Mouse (Mus musculus) neural tube, embryonic 14.5 days (tissue): ENCODE measurements around the gene Zc3h7b. TPM values are rescaled to one million over a fixed set of nuclear protein-coding genes. Genes with fewer than 3 reads are reported as not detected.

Source experiments
- ATAC-seq: fragments of 200-750 bp; cut with Nextera tagmentation; 2 replicates; pipeline ENCODE4 v1.8.0; 2017; ENCODE audit warnings: low read depth, mild to moderate bottlenecking, moderate TSS enrichment, moderate library complexity
- H3K27ac ChIP-seq: fragments of 300-500 bp; sonication (generic); 2 replicates; pipeline ENCODE4 v1.5.1; 2014; ENCODE audit warnings: low read depth, mild to moderate bottlenecking, control low read depth, low read length, moderate library complexity, mixed read lengths
- H3K27me3 ChIP-seq: fragments of 300-500 bp; sonication (generic); 2 replicates; pipeline ENCODE4 v1.6.1; 2014; ENCODE audit warnings: low read length; ENCODE audit not compliant: control insufficient read depth, insufficient read depth
- H3K36me3 ChIP-seq: fragments of 300-500 bp; sonication (generic); 2 replicates; pipeline ENCODE4 v1.6.1; 2014; ENCODE audit warnings: low read length, mixed read lengths; ENCODE audit not compliant: control insufficient read depth, insufficient read depth
- H3K4me1 ChIP-seq: fragments of 300-500 bp; sonication (generic); 2 replicates; pipeline ENCODE4 v1.6.1; 2014; ENCODE audit warnings: low read length; ENCODE audit not compliant: control insufficient read depth, insufficient read depth
- H3K4me2 ChIP-seq: fragments of 300-500 bp; sonication (generic); 2 replicates; pipeline ENCODE4 v1.6.1; 2014; ENCODE audit warnings: mild to moderate bottlenecking, low read depth, low read length, control low read depth
- H3K4me3 ChIP-seq: fragments of 300-500 bp; sonication (generic); 2 replicates; pipeline ENCODE4 v1.5.1; 2014; ENCODE audit warnings: low read depth, low read length, control low read depth, mixed read lengths
- H3K9ac ChIP-seq: fragments of 300-500 bp; sonication (generic); replicated peaks from 2 replicates; pipeline ENCODE4 v1.6.1; 2014; ENCODE audit warnings: low read depth, mild to moderate bottlenecking, control low read depth, low read length, mixed read lengths
- H3K9me3 ChIP-seq: fragments of 300-500 bp; sonication (generic); 2 replicates; pipeline ENCODE4 v1.6.1; 2016; ENCODE audit warnings: low read length; ENCODE audit not compliant: control insufficient read depth
- WGBS: fragments of 180-500 bp; shearing (Covaris S2); extraction: QIAGEN DNeasy Blood & Tissue Kit; methylation state at CpG from one replicate; pipeline ENCODE4 v1.1.7; 2014; 5-methylcytosine and 5-hydroxymethylcytosine counted together
- polyA plus RNA-seq: library from polyadenylated mRNA; unstranded; fragments of >200 nt; fragmentation: Nextera tagmentation; extraction: Ambion mirVana; gene quantifications from 2 replicates; pipeline ENCODE4 v1.2.1, GENCODE M21; 2014

Zc3h7b gene
- polyA plus RNA-seq, 1 experiment from 2014 or later: 72.6 TPM

- no peaks in the 10 kb centered on the region for H3K27me3 ChIP-seq
- H3K4me1 ChIP-seq: peaks cover 5% of the 10 kb centered on the region; the same call in 1 of the 2 replicates
- H3K4me3 ChIP-seq: no peak overlapping the region
- no peak overlapping the region for H3K4me2 ChIP-seq
- H3K9me3 ChIP-seq: no peaks in the 10 kb centered on the region
- ATAC-seq: no peak
- H3K27ac ChIP-seq: no peak overlapping the region
- no peak overlapping the region for H3K9ac ChIP-seq
- peaks cover 23% of the 10 kb centered on the region for H3K36me3 ChIP-seq
- WGBS: 91% methylated on average over 6 of the region's 6 CpGs
Observed at GRCm38 (mm10) chr15:81797861-81798260, 53.0 kb downstream of the Zc3h7b start.

- Histone ChIP-seq H3K4me3 (no peak overlapping the region), H3K9ac (no peak overlapping the region), H3K4me1 (peaks cover 6% of the 10 kb centered on the region; the same call in 1 of the 2 replicates), H3K36me3 (peaks cover 18% of the 10 kb centered on the region), H3K27me3 (no peaks in the 10 kb centered on the region), H3K9me3 (no peaks in the 10 kb centered on the region), H3K27ac (no peak overlapping the region), H3K4me2 (no peak overlapping the region)
- no peak for ATAC-seq
- 90% methylated on average over 4 of the region's 4 CpGs for WGBS
Observed at GRCm38 (mm10) chr15:81798421-81798820, 53.6 kb downstream of the Zc3h7b start.

DNA sequence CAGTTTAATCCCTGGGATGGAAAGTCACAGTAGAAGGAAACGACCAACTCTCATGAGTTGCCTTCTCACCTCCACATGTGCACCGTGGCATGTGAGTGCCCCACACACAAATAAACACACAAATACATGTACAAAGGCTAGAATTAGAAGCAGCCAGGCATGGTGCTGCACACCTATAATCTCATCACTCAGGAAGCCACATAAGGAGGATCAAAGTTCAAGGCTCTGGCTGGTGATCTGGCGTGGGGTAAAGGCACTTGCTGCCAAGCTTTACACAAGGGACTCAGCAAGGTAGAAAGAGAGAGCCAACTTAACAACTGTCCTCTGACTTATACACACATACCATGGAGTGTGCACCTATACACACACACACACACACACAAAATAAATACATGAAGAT, 55.5 kb downstream of the Zc3h7b start:
- WGBS: 91% methylated on average over 3 of the region's 3 CpGs
- Histone ChIP-seq H3K36me3 (peaks cover 8% of the 10 kb centered on the region), H3K4me1 (peaks cover 9% of the 10 kb centered on the region; the same call in 1 of the 2 replicates), H3K4me3 (no peak overlapping the region), H3K9ac (no peak overlapping the region), H3K4me2 (no peak overlapping the region), H3K27ac (no peak overlapping the region), H3K27me3 (no peaks in the 10 kb centered on the region), H3K9me3 (no peaks in the 10 kb centered on the region)
- no peak for ATAC-seq

DNA sequence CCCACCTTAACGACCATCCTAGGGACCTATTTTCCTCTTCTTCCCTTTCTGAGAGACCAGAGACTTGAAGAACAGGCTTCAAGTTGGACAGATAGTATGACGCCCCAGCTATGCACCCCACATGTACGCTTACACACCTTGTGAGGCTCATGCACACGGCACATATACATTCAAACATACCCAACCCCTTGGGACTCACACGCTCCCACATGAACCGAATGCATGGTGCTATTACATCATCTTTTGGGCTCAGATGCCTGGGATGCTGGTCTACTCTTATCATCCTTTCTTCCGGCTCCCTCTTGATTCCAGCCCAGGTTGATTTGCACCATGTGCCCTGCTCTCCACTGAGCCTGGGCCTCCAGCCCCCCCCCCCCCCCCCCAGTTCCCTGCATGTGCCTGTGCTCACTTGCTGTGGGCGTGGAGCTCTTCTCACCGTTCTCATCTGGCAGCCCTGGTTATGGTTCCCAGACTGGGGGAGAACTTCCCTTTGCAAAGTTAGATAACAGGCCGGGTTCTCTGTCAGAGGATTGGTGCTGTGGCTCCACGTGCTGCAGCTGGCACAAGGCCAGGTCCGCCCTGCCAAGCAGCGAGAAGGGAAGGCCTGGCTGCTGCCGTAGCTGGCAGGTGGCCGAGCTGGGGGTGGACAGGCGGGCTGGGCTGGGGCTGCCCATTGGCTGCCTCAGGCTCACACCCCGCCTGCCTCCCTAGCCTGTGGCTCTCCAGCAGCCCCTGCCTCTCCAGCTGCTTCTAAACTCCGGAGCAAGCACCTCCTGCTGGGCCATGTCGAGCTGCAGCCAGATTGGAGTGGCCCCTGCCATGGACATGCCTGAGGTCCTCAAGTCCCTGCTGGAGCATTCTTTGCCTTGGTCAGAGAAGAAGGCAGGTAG, 57.4 kb downstream of the Zc3h7b start, which contains the start of gene Tef:
Gene Tef, plus strand, starts transcription at position 421 of the 890 bp plus-strand sequence.
- ATAC-seq: peak; percentile 97
- no peaks in the 10 kb centered on the region for H3K9me3 ChIP-seq
- peak within 1 kb of the TSS; percentile 47; the same call in 1 of the 2 replicates for H3K9ac ChIP-seq
- H3K4me2 ChIP-seq: peak within 1 kb of the TSS; percentile 49
- H3K27ac ChIP-seq: no peak within 1 kb of the TSS; the same call in 1 of the 2 replicates
- H3K4me3 ChIP-seq: peak within 1 kb of the TSS; percentile 22
- H3K4me1 ChIP-seq: peaks cover 13% of the 10 kb centered on the region; the same call in 1 of the 2 replicates
- 27% methylated on average over 19 of the region's 19 CpGs for WGBS
- no peaks in the 10 kb centered on the region for H3K27me3 ChIP-seq
- H3K36me3 ChIP-seq: no peaks in the 10 kb centered on the region

DNA sequence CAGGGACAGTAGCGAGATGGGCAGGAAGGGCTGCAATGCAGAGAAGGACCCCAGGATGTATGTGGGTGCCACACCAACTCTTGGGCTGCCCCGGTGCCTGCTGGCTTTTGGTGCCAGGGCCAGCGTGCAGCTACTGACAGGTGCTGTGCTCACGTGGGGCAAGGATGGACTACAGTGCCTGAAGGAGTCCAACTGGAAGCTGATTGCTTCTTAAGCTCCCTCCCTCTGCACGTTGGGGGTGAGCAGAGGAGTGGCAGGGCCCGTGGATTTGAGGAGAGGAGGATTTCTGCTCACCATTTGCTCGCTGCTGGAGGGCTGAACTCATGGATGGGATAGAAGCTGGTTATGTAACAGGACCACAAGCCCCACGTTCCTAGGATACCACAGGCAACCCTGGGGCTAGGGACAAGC, 58.1 kb downstream of the Zc3h7b start:
- H3K9me3 ChIP-seq: no peaks in the 10 kb centered on the region
- ATAC-seq: peak; percentile 32; the same call in 1 of the 2 replicates
- 16% methylated on average over 8 of the region's 8 CpGs for WGBS
- H3K27ac ChIP-seq: no peak overlapping the region; the same call in 1 of the 2 replicates
- H3K4me1 ChIP-seq: peaks cover 13% of the 10 kb centered on the region; the same call in 1 of the 2 replicates
- no peaks in the 10 kb centered on the region for H3K36me3 ChIP-seq
- H3K9ac ChIP-seq: peak overlapping the region; percentile 47; the same call in 1 of the 2 replicates
- peak overlapping the region; percentile 49 for H3K4me2 ChIP-seq
- H3K4me3 ChIP-seq: peak overlapping the region; percentile 22
- H3K27me3 ChIP-seq: no peaks in the 10 kb centered on the region

GRCm38 (mm10) chr15:81803425-81803951, 58.6 kb downstream of the Zc3h7b start:
- Histone ChIP-seq H3K36me3 (no peaks in the 10 kb centered on the region), H3K4me3 (no peak overlapping the region), H3K27me3 (no peaks in the 10 kb centered on the region)

GRCm38 (mm10) chr15:81804172-81804571, 59.3 kb downstream of the Zc3h7b start:
- H3K27ac ChIP-seq: no peak overlapping the region
- no peak overlapping the region for H3K9ac ChIP-seq
- H3K9me3 ChIP-seq: no peaks in the 10 kb centered on the region
- H3K27me3 ChIP-seq: no peaks in the 10 kb centered on the region
- H3K36me3 ChIP-seq: no peaks in the 10 kb centered on the region
- no peak for ATAC-seq
- peaks cover 13% of the 10 kb centered on the region; the same call in 1 of the 2 replicates for H3K4me1 ChIP-seq
- 73% methylated on average over 1 of the region's 1 CpGs for WGBS
- H3K4me2 ChIP-seq: no peak overlapping the region
- H3K4me3 ChIP-seq: no peak overlapping the region

More at GRCm38 (mm10) chr15:81803425-81803951, 58.6 kb downstream of the Zc3h7b start:
- no peak for ATAC-seq
- Histone ChIP-seq H3K4me2 (no peak overlapping the region; the same call in 1 of the 2 replicates), H3K4me1 (peaks cover 13% of the 10 kb centered on the region; the same call in 1 of the 2 replicates), H3K27ac (no peak overlapping the region), H3K9me3 (no peaks in the 10 kb centered on the region), H3K9ac (no peak overlapping the region)
- WGBS: 65% methylated on average over 4 of the region's 4 CpGs

DNA sequence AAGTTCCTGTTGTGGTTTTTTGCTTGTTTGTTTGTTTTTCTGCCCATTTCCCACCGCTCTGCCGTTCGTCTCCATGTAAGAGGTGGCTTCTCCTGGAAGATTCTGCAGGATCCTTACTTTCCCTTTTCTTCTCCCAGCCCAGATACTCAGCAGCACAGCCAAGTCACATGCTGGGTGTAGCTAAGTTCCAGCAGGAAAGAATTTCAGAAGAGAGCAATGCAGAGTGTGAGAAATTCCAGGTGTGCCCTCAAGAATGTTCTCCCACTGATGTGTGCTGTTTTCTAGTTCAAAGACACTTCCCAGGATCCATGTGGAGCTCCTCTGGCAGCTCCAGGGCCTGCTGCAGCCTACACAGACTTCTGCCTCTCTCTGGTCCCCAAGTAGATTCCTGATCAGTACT, 60.0 kb downstream of the Zc3h7b start:
- Histone ChIP-seq H3K27me3 (no peaks in the 10 kb centered on the region), H3K27ac (no peak overlapping the region), H3K4me1 (peaks cover 14% of the 10 kb centered on the region; the same call in 1 of the 2 replicates), H3K36me3 (no peaks in the 10 kb centered on the region), H3K4me3 (no peak overlapping the region), H3K4me2 (no peak overlapping the region), H3K9me3 (no peaks in the 10 kb centered on the region), H3K9ac (no peak overlapping the region)
- WGBS: 78% methylated on average over 3 of the region's 3 CpGs
- ATAC-seq: no peak

DNA sequence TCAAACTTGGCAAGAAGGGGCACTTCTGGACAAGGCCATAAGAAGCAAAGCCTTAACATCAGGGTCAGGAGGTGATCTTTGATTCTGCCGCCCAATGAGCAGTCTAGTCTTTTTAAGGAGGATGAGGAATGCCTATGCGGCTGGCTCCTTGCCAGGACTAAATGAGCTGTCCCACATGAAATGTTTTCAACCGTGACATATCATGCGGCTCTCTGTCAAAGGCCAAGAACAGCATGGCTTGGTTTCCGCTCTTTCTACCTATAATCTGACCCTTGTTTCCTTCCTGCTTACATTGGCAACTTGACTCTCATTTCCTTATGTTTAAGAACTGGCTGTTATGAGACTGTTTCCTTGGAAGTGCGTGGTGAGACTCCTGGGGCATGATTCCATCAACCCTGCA, 60.8 kb downstream of the Zc3h7b start:
- Histone ChIP-seq H3K36me3 (no peaks in the 10 kb centered on the region), H3K27me3 (no peaks in the 10 kb centered on the region), H3K9ac (no peak overlapping the region), H3K4me3 (no peak overlapping the region), H3K27ac (no peak overlapping the region), H3K4me2 (no peak overlapping the region), H3K4me1 (peaks cover 17% of the 10 kb centered on the region; the same call in 1 of the 2 replicates), H3K9me3 (no peaks in the 10 kb centered on the region)
- ATAC-seq: no peak
- WGBS: 50% methylated on average over 6 of the region's 6 CpGs
